Mouse (Mus musculus): ENCODE results near the gene Nr4a3.

Nr4a3 gene

GRCm38 (mm10) chr4:48050442-48050841 lies 5.5 kb downstream of the Nr4a3 start:
- no peak for DNase-seq (ENCODE audit: low read depth)

- no peak for DNase-seq (ENCODE audit: low read depth)
Measured at GRCm38 (mm10) chr4:48051086-48051673, 6.2 kb downstream of the Nr4a3 start.

DNA sequence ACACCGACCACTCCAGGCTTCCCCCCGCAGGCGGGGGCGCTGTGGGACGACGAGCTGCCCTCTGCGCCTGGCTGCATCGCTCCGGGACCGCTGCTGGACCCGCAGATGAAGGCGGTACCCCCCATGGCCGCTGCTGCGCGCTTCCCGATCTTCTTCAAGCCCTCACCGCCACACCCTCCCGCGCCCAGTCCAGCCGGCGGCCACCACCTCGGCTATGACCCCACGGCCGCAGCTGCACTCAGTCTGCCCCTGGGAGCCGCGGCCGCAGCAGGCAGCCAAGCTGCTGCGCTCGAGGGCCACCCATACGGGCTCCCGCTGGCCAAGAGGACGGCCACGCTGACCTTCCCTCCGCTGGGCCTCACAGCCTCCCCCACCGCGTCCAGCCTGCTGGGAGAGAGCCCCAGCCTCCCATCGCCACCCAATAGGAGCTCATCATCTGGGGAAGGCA lies 6.7 kb downstream of the Nr4a3 start:
- DNase-seq (ENCODE audit: low read depth) = no peak

GRCm38 (mm10) chr4:48061716-48062115 lies 16.8 kb downstream of the Nr4a3 start:
- DNase-seq (ENCODE audit: low read depth) = no peak

- DNase-seq (ENCODE audit: low read depth) = no peak
Measured at GRCm38 (mm10) chr4:48064311-48064710, 19.4 kb downstream of the Nr4a3 start.

DNA sequence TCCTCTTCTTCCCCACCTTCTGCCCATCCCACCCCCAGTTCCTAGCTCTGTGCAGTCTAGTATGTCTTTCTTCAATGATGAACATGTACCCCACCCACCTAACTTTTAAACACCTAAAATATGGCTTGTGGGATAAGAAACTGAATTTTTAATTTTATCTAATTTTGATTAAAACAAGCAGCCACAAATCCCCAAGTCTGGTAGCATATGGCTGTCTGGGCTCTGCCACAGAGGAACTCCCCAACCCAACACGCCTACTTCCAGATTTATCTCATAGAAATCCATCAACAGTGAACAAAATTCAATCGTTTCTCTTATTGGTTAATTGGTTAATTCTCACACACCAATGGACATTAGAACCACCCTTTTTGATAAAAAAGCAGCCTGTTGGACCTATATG lies 21.7 kb downstream of the Nr4a3 start:
- no peak for DNase-seq (ENCODE audit: low read depth)

DNA sequence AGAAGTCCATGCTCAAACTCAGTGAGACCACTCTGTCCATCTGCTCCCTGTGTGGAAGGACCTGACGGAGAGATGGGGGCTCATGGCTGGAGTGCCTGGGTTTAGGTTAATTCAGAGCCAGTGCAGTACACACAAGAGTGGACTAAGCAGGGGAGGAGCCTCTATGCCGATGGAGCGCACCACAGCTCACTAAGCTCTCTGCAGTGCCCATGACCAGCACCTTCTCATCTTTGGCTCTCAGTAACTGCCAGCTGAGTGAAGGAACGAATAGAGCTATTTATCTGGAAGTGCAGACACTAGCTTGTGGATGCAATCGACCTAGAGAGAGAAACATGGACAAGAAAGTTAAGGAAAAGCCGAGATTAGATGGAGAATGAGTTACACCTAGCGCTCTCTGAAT lies 24.2 kb downstream of the Nr4a3 start:
- no peak for DNase-seq (ENCODE audit: low read depth)

- DNase-seq (ENCODE audit: low read depth) = no peak
Measured at GRCm38 (mm10) chr4:48072006-48072405, 27.1 kb downstream of the Nr4a3 start.

- no peak for DNase-seq (ENCODE audit: low read depth)
Measured at GRCm38 (mm10) chr4:48073325-48073724, 28.4 kb downstream of the Nr4a3 start.

GRCm38 (mm10) chr4:48074451-48075240 lies 29.7 kb downstream of the Nr4a3 start:
- no peak for DNase-seq (ENCODE audit: low read depth)

DNA sequence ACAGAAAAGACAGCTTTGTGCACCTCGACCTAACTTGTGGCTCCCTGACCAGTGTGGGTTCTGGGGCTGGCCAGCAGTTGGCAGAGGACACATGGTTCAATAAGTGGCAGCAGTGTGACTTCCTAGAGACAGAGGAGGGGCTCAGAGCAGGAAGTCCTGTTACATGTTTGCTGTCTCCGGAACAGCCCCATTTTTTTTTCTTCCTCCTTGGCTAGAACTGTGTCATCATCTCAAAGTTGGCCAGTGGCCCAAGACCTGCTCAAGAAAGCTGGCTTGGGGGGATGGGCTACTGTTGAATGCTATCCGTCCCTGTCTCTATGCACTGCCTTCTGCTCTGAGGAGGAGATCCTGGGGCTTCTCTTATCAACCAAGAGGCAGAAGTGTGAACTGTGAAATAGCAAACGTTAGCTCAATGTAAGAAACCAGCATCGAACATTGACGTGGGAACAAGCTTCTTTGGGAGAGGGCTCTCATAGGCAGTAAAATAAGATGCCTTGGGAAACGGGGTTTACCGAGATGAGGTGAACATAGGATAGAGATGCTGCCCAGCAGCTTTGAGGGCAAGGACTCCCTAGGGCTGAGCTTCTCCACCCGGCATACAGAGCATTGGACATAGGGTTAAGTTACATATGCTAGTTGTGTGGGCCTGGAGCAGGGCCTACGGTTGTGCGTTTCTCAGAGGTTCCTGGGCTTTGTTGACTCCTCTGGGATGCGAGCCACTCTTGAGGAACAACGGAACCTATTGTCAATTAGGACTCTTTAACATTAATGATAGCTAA lies 31.9 kb downstream of the Nr4a3 start:
- DNase-seq (ENCODE audit: low read depth) = peak; percentile 15

- DNase-seq (ENCODE audit: low read depth) = no peak
Measured at GRCm38 (mm10) chr4:48078213-48078612, 33.3 kb downstream of the Nr4a3 start.

GRCm38 (mm10) chr4:48079285-48080039 lies 34.5 kb downstream of the Nr4a3 start:
- no peak for DNase-seq (ENCODE audit: low read depth)

DNA sequence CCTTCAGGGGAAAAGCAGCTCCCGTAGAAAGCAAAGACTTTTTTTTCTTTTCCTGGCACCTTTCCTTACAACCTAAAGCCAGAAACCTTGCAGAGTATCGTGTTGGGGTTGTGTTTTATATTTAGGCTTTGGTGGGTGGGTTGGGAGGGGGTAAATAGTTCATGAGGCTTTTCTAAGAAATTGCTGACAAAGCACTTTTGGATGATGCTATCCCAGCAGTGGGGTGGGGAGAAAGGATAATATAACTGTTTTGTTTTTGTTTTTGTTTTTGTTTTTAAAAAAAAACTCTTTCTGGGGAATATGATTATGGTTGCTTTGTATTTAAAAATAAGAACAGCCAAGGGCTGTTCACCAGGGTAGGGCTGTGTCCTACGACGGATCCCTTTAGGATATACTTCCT lies 38.5 kb downstream of the Nr4a3 start:
- no peak for DNase-seq (ENCODE audit: low read depth)

- DNase-seq (ENCODE audit: low read depth) = no peak
Measured at GRCm38 (mm10) chr4:48086609-48087008, 41.7 kb downstream of the Nr4a3 start.

GRCm38 (mm10) chr4:48087497-48087896 lies 42.5 kb downstream of the Nr4a3 start:
- no peak for DNase-seq (ENCODE audit: low read depth)

- no peak for DNase-seq (ENCODE audit: low read depth)
Measured at GRCm38 (mm10) chr4:48093221-48093620, 48.3 kb downstream of the Nr4a3 start.

DNA sequence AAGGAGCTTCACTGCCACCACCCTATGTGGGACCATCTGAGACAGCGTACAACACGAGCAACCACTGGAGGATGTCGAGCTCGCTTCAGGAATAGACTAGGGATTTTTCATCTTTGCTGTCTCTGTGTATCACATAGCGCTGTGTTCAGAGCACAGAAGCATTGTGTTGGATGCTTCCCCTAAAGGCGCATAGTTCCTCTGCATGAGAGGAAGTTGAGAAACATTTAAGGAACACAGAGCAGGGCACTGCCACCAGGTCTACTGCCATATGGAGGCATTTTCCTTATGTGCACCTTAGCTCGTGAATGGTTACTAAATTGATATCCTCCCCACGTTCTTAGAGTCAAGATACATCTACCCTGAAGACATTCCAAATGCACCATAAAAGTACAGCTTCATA lies 55.3 kb downstream of the Nr4a3 start:
- no peak for DNase-seq (ENCODE audit: low read depth)

- no peak for DNase-seq (ENCODE audit: low read depth)
Measured at GRCm38 (mm10) chr4:48101981-48102380, 57.0 kb downstream of the Nr4a3 start.

GRCm38 (mm10) chr4:48105387-48105786 lies 60.4 kb downstream of the Nr4a3 start:
- DNase-seq (ENCODE audit: low read depth) = no peak

DNA sequence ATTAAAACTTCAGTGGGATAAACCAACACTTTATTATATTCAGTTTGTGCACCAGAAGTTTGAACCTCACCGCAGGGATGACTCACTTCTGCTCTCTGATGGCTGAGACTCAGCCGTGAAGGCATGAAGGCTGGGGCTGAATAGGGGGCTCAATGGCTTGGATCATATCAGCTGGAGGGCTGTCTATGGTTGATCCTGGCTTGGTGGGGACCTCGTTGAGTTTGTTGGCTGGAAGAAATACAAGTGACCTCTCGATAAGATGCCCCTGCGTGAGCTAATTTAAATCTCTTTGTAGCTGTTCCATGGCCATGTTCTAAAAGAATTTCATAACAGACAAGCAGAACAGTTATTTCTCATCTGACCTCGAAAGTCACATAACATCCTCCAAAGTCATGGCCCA lies 62.1 kb downstream of the Nr4a3 start:
- no peak for DNase-seq (ENCODE audit: low read depth)

DNA sequence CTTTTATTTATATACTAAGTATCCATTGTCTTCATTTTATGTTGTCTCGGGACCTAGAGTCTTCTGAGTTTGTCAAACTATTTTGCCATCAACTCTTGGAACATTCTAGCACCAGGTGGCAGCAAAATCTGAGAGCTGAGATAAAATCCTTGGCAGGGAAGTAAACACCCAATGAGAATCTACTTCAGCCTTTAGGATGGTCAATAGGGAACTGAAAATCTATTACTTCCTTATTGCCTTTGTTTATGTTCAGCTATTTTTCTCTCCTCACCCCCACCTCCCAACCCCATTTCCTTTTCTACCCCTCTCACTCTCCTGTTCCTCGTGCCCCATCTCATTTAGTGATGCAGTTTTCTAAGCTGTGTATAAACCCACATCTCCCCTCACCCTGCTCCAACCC lies 63.6 kb downstream of the Nr4a3 start:
- DNase-seq (ENCODE audit: low read depth) = no peak
